Mouse (Mus musculus) liver, embryonic 14.5 days (tissue): ENCODE data around the gene Ppp4c. TPM values are rescaled to one million over a fixed set of nuclear protein-coding genes. Genes with fewer than 3 reads are reported as not detected.

ENCODE experiments used
- ATAC-seq: fragments of 200-750 bp; cut with Nextera tagmentation; 2 replicates; pipeline ENCODE4 v1.8.0; 2017; ENCODE audit warnings: moderate number of reproducible peaks, mild to moderate bottlenecking, moderate library complexity; ENCODE audit not compliant: insufficient read depth
- DNase-seq, 3 experiments: peaks; one replicate each; pipeline ENCODE4 v3.0.0-alpha.2; 2012 to 2013; ENCODE audit warnings: low read depth in 3 of 3, low spot score in 3 of 3
- H3K27ac ChIP-seq: fragments of 300-500 bp; sonication (generic); 2 replicates; pipeline ENCODE4 v1.5.1; 2014; ENCODE audit warnings: moderate library complexity, mild to moderate bottlenecking, control low read depth, inconsistent platforms
- H3K27me3 ChIP-seq: fragments of 300-500 bp; sonication (generic); 2 replicates; pipeline ENCODE4 v1.6.1; 2014; ENCODE audit warnings: mild to moderate bottlenecking, low read length, moderate library complexity; ENCODE audit not compliant: control insufficient read depth, insufficient read depth
- H3K36me3 ChIP-seq: fragments of 300-500 bp; sonication (generic); replicated peaks from 2 replicates; pipeline ENCODE4 v1.6.1; 2014; ENCODE audit warnings: low read depth; ENCODE audit not compliant: control insufficient read depth, insufficient read depth
- H3K4me1 ChIP-seq, 2 experiments: fragments of 200-500 bp in 1 of 2; fragments of 300-500 bp in 1 of 2; sonication (generic) in 1 of 2; replicated peaks; 2 replicates each; pipeline ENCODE4 v1.6.1; 2012 to 2014; ENCODE audit warnings: antibody characterized with exemption in 1 of 2, inconsistent platforms in 1 of 2, low read length in 1 of 2; ENCODE audit not compliant: control insufficient read depth in 2 of 2, insufficient read depth in 2 of 2
- H3K4me2 ChIP-seq: fragments of 300-500 bp; sonication (generic); 2 replicates; pipeline ENCODE4 v1.6.1; 2014; ENCODE audit warnings: low read depth, mild to moderate bottlenecking, control low read depth, moderate library complexity
- H3K4me3 ChIP-seq, 2 experiments: fragments of 200-500 bp in 1 of 2; fragments of 300-500 bp in 1 of 2; sonication (generic) in 1 of 2; 2 replicates each; pipeline ENCODE4 v1.5.1; 2012 to 2014; ENCODE audit warnings: low read depth in 2 of 2, low read length in 2 of 2, mild to moderate bottlenecking in 2 of 2, control low read depth in 1 of 2, inconsistent platforms in 1 of 2, moderate library complexity in 1 of 2; ENCODE audit not compliant: insufficient read depth in 1 of 2
- H3K9ac ChIP-seq: fragments of 300-500 bp; sonication (generic); replicated peaks from 2 replicates; pipeline ENCODE4 v1.6.1; 2014; ENCODE audit warnings: mild to moderate bottlenecking, control low read depth, moderate library complexity
- H3K9me3 ChIP-seq: fragments of 300-500 bp; sonication (generic); 2 replicates; pipeline ENCODE4 v1.6.1; 2016; ENCODE audit warnings: low read length, mixed read lengths; ENCODE audit not compliant: control insufficient read depth
- CTCF ChIP-seq: IDR thresholded peaks from 2 replicates; pipeline ENCODE4 v1.5.1; 2016; ENCODE audit warnings: antibody characterized with exemption, low read depth, control low read depth
- EP300 ChIP-seq: IDR thresholded peaks from 2 replicates; pipeline ENCODE4 v1.6.1; 2016; ENCODE audit warnings: antibody characterized with exemption, low read depth
- WGBS: fragments of 180-500 bp; shearing (Covaris S2); extraction: QIAGEN DNeasy Blood & Tissue Kit; methylation state at CpG from one replicate; pipeline ENCODE4 v1.1.7; 2014; ENCODE audit not compliant: insufficient replicate concordance; 5-methylcytosine and 5-hydroxymethylcytosine counted together
- polyA plus RNA-seq, 2 experiments: library from polyadenylated mRNA; depleted of rRNA in 1 of 2; stranded (reverse) in 1 of 2; unstranded in 1 of 2; fragments of >200 nt; fragmentation: Nextera tagmentation in 1 of 2; extraction: Ambion mirVana in 1 of 2; gene quantifications; 2 replicates each; pipeline versions ENCODE4 v1.2.1 to v1.2.3; 2012 to 2014

Gene Ppp4c
- polyA plus RNA-seq, 2 experiments, result 83.2 to 105 TPM

- ATAC-seq (no peak), DNase-seq (no peak)
- Histone ChIP-seq H3K9ac (no peak overlapping the region), H3K9me3 (no peaks in the 10 kb centered on the region), H3K4me1 (no peaks in the 10 kb centered on the region), H3K4me3 (no peak overlapping the region), H3K36me3 (no peaks in the 10 kb centered on the region), H3K27ac (no peak overlapping the region), H3K27me3 (no peaks in the 10 kb centered on the region), H3K4me2 (no peak overlapping the region)
- WGBS, result 74% methylated on average over 17 of the region's 17 CpGs
- TF ChIP-seq CTCF, result no peak
- TF ChIP-seq EP300, result no peak
Observed at GRCm38 (mm10) chr7:126739551-126739950, 52.7 kb downstream of the Ppp4c start.

DNA sequence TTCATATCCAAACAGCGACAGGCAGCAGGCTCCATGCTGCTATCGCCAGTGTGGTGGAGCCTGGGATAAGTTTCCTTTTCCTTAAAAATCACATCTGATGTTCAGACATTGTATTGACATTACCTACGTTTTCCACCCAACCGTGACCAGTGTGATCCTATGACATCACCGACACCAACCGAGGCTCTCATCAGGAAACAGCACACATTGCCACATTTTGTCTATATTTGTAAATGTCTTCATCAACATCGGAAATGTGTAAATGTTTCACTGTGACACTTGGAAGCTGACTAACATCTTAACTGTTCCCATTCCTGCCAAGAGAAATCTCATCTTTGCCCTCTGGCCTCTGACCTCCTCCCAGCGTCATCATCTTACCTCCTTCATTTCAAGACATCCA lies 56.2 kb downstream of the Ppp4c start:
- H3K27ac ChIP-seq, result no peak overlapping the region
- no peak for TF ChIP-seq CTCF
- no peak for TF ChIP-seq EP300
- no peaks in the 10 kb centered on the region for H3K4me1 ChIP-seq
- H3K4me3 ChIP-seq, result no peak overlapping the region
- DNase-seq (no peak), ATAC-seq (no peak)
- 70% methylated on average over 8 of the region's 8 CpGs for WGBS
- no peaks in the 10 kb centered on the region for H3K36me3 ChIP-seq
- no peak overlapping the region for H3K9ac ChIP-seq
- no peak overlapping the region for H3K4me2 ChIP-seq
- H3K9me3 ChIP-seq, result no peaks in the 10 kb centered on the region
- no peaks in the 10 kb centered on the region for H3K27me3 ChIP-seq

Other genes starting within 250 kb of the Ppp4c start
Only the 30 nearest of the 33 such genes appear.
- gene Eif3c, start 226.1 kb downstream of the Ppp4c start, polyA plus RNA-seq (2012; rRNA removed), result 45.7 and 58.0 TPM in 2 replicates
- 94.4 and 96.2 TPM in 2 replicates for gene Eif3c, start 226.1 kb downstream of the Ppp4c start, polyA plus RNA-seq (2014; fragmentation: Nextera tagmentation; extraction: Ambion mirVana)
- gene Apobr, start 207.6 kb downstream of the Ppp4c start, polyA plus RNA-seq (2012; rRNA removed), result 1.2 and 1.6 TPM in 2 replicates
- 0.69 TPM in 2 replicates for gene Apobr, start 207.6 kb downstream of the Ppp4c start, polyA plus RNA-seq (2014; fragmentation: Nextera tagmentation; extraction: Ambion mirVana)
- gene Cln3, start 206.7 kb downstream of the Ppp4c start, polyA plus RNA-seq (2012; rRNA removed), result 8.4 and 8.8 TPM in 2 replicates
- 7.2 and 9.7 TPM in 2 replicates for gene Cln3, start 206.7 kb downstream of the Ppp4c start, polyA plus RNA-seq (2014; fragmentation: Nextera tagmentation; extraction: Ambion mirVana)
- gene Il27, start 197.6 kb downstream of the Ppp4c start, polyA plus RNA-seq (2012; rRNA removed), result 0.07 TPM in 1 of 2 replicates, not detected in the other
- gene Il27, start 197.6 kb downstream of the Ppp4c start, polyA plus RNA-seq (2014; fragmentation: Nextera tagmentation; extraction: Ambion mirVana), result not detected in 2 replicates
- 1.9 and 2.6 TPM in 2 replicates for gene Nupr1, start 161.6 kb downstream of the Ppp4c start, polyA plus RNA-seq (2012; rRNA removed)
- 1.3 and 3.2 TPM in 2 replicates for gene Nupr1, start 161.6 kb downstream of the Ppp4c start, polyA plus RNA-seq (2014; fragmentation: Nextera tagmentation; extraction: Ambion mirVana)
- gene Sgf29, start 143.2 kb downstream of the Ppp4c start, polyA plus RNA-seq (2012; rRNA removed), result 19.5 and 24.7 TPM in 2 replicates
- 23.6 and 34.4 TPM in 2 replicates for gene Sgf29, start 143.2 kb downstream of the Ppp4c start, polyA plus RNA-seq (2014; fragmentation: Nextera tagmentation; extraction: Ambion mirVana)
- 4.5 and 6.4 TPM in 2 replicates for gene Sult1a1, start 116.1 kb downstream of the Ppp4c start, polyA plus RNA-seq (2012; rRNA removed)
- 13.1 and 15.2 TPM in 2 replicates for gene Sult1a1, start 116.1 kb downstream of the Ppp4c start, polyA plus RNA-seq (2014; fragmentation: Nextera tagmentation; extraction: Ambion mirVana)
- gene Bola2, start 97.1 kb downstream of the Ppp4c start, polyA plus RNA-seq (2012; rRNA removed), result 35.8 and 69.8 TPM in 2 replicates
- gene Bola2, start 97.1 kb downstream of the Ppp4c start, polyA plus RNA-seq (2014; fragmentation: Nextera tagmentation; extraction: Ambion mirVana), result 97.2 and 111 TPM in 2 replicates
- 5.7 and 6.3 TPM in 2 replicates for gene Slx1b, start 96.7 kb downstream of the Ppp4c start, polyA plus RNA-seq (2012; rRNA removed)
- gene Slx1b, start 96.7 kb downstream of the Ppp4c start, polyA plus RNA-seq (2014; fragmentation: Nextera tagmentation; extraction: Ambion mirVana), result 1.8 and 2.0 TPM in 2 replicates
- gene Coro1a, start 84.7 kb downstream of the Ppp4c start, polyA plus RNA-seq (2012; rRNA removed), result 48.0 and 52.5 TPM in 2 replicates
- 65.6 and 81.5 TPM in 2 replicates for gene Coro1a, start 84.7 kb downstream of the Ppp4c start, polyA plus RNA-seq (2014; fragmentation: Nextera tagmentation; extraction: Ambion mirVana)
- 35.9 and 39.8 TPM in 2 replicates for gene Mapk3, start 32.9 kb downstream of the Ppp4c start, polyA plus RNA-seq (2012; rRNA removed)
- 14.4 and 15.5 TPM in 2 replicates for gene Mapk3, start 32.9 kb downstream of the Ppp4c start, polyA plus RNA-seq (2014; fragmentation: Nextera tagmentation; extraction: Ambion mirVana)
- gene Gdpd3, start 26.2 kb downstream of the Ppp4c start, polyA plus RNA-seq (2012; rRNA removed), result 1.3 and 2.0 TPM in 2 replicates
- gene Gdpd3, start 26.2 kb downstream of the Ppp4c start, polyA plus RNA-seq (2014; fragmentation: Nextera tagmentation; extraction: Ambion mirVana), result 0.27 and 0.59 TPM in 2 replicates
- gene Ypel3, start 15.5 kb downstream of the Ppp4c start, polyA plus RNA-seq (2012; rRNA removed), result 69.9 and 74.2 TPM in 2 replicates
- gene Ypel3, start 15.5 kb downstream of the Ppp4c start, polyA plus RNA-seq (2014; fragmentation: Nextera tagmentation; extraction: Ambion mirVana), result 76.0 and 83.3 TPM in 2 replicates
- gene Tbx6, start 11.0 kb downstream of the Ppp4c start, polyA plus RNA-seq (2012; rRNA removed), result 1.3 and 1.5 TPM in 2 replicates
- 0.43 and 0.47 TPM in 2 replicates for gene Tbx6, start 11.0 kb downstream of the Ppp4c start, polyA plus RNA-seq (2014; fragmentation: Nextera tagmentation; extraction: Ambion mirVana)
- 0.19 and 0.24 TPM in 2 replicates for gene Fam57b, start 5.2 kb upstream of the Ppp4c start, polyA plus RNA-seq (2012; rRNA removed)
- gene Fam57b, start 5.2 kb upstream of the Ppp4c start, polyA plus RNA-seq (2014; fragmentation: Nextera tagmentation; extraction: Ambion mirVana), result not detected in 2 replicates
- not detected in 2 replicates for gene 4930451I11Rik, start 39.1 kb upstream of the Ppp4c start, polyA plus RNA-seq (2012; rRNA removed)
- gene 4930451I11Rik, start 39.1 kb upstream of the Ppp4c start, polyA plus RNA-seq (2014; fragmentation: Nextera tagmentation; extraction: Ambion mirVana), result not detected in 2 replicates
- gene Doc2a, start 54.9 kb upstream of the Ppp4c start, polyA plus RNA-seq (2012; rRNA removed), result 0.02 TPM in 1 of 2 replicates, not detected in the other
- gene Doc2a, start 54.9 kb upstream of the Ppp4c start, polyA plus RNA-seq (2014; fragmentation: Nextera tagmentation; extraction: Ambion mirVana), result 0.18 TPM in 1 of 2 replicates, not detected in the other
- gene Hirip3, start 69.5 kb upstream of the Ppp4c start, polyA plus RNA-seq (2012; rRNA removed), result 24.7 and 58.1 TPM in 2 replicates
- 5.2 and 5.6 TPM in 2 replicates for gene Hirip3, start 69.5 kb upstream of the Ppp4c start, polyA plus RNA-seq (2014; fragmentation: Nextera tagmentation; extraction: Ambion mirVana)
- 22.7 and 25.1 TPM in 2 replicates for gene Ino80e, start 69.9 kb upstream of the Ppp4c start, polyA plus RNA-seq (2012; rRNA removed)
- gene Ino80e, start 69.9 kb upstream of the Ppp4c start, polyA plus RNA-seq (2014; fragmentation: Nextera tagmentation; extraction: Ambion mirVana), result 36.6 and 40.6 TPM in 2 replicates
- 16.2 and 16.3 TPM in 2 replicates for gene Taok2, start 92.2 kb upstream of the Ppp4c start, polyA plus RNA-seq (2012; rRNA removed)
- gene Taok2, start 92.2 kb upstream of the Ppp4c start, polyA plus RNA-seq (2014; fragmentation: Nextera tagmentation; extraction: Ambion mirVana), result 6.3 and 7.0 TPM in 2 replicates
- 10.8 and 15.3 TPM in 2 replicates for gene Tmem219, start 130.4 kb upstream of the Ppp4c start, polyA plus RNA-seq (2012; rRNA removed)
- gene Tmem219, start 130.4 kb upstream of the Ppp4c start, polyA plus RNA-seq (2014; fragmentation: Nextera tagmentation; extraction: Ambion mirVana), result 15.7 and 17.1 TPM in 2 replicates
- gene Kctd13, start 136.4 kb upstream of the Ppp4c start, polyA plus RNA-seq (2012; rRNA removed), result 4.0 and 4.3 TPM in 2 replicates
- 3.0 and 4.8 TPM in 2 replicates for gene Kctd13, start 136.4 kb upstream of the Ppp4c start, polyA plus RNA-seq (2014; fragmentation: Nextera tagmentation; extraction: Ambion mirVana)
- gene Asphd1, start 157.1 kb upstream of the Ppp4c start, polyA plus RNA-seq (2012; rRNA removed), result 0.04 TPM in 1 of 2 replicates, not detected in the other
- not detected in 2 replicates for gene Asphd1, start 157.1 kb upstream of the Ppp4c start, polyA plus RNA-seq (2014; fragmentation: Nextera tagmentation; extraction: Ambion mirVana)
- gene Sez6l2, start 158.1 kb upstream of the Ppp4c start, polyA plus RNA-seq (2012; rRNA removed), result 0.19 and 0.40 TPM in 2 replicates
- not detected in 2 replicates for gene Sez6l2, start 158.1 kb upstream of the Ppp4c start, polyA plus RNA-seq (2014; fragmentation: Nextera tagmentation; extraction: Ambion mirVana)
- 36.4 and 45.9 TPM in 2 replicates for gene Cdipt, start 183.4 kb upstream of the Ppp4c start, polyA plus RNA-seq (2012; rRNA removed)
- 32.6 and 34.3 TPM in 2 replicates for gene Cdipt, start 183.4 kb upstream of the Ppp4c start, polyA plus RNA-seq (2014; fragmentation: Nextera tagmentation; extraction: Ambion mirVana)
- gene Cdiptos, start 183.6 kb upstream of the Ppp4c start, polyA plus RNA-seq (2012; rRNA removed), result 0.18 and 0.52 TPM in 2 replicates
- gene Cdiptos, start 183.6 kb upstream of the Ppp4c start, polyA plus RNA-seq (2014; fragmentation: Nextera tagmentation; extraction: Ambion mirVana), result 0.20 and 0.64 TPM in 2 replicates
- gene Mvp, start 222.1 kb upstream of the Ppp4c start, polyA plus RNA-seq (2012; rRNA removed), result 3.8 and 4.5 TPM in 2 replicates
- gene Mvp, start 222.1 kb upstream of the Ppp4c start, polyA plus RNA-seq (2014; fragmentation: Nextera tagmentation; extraction: Ambion mirVana), result 5.5 and 5.6 TPM in 2 replicates
- gene Pagr1b, start 224.0 kb upstream of the Ppp4c start, polyA plus RNA-seq (2012; rRNA removed), result 0.10 and 0.30 TPM in 2 replicates
- not detected in 2 replicates for gene Pagr1b, start 224.0 kb upstream of the Ppp4c start, polyA plus RNA-seq (2014; fragmentation: Nextera tagmentation; extraction: Ambion mirVana)
- gene Pagr1a, start 224.9 kb upstream of the Ppp4c start, polyA plus RNA-seq (2012; rRNA removed), result 8.0 and 15.2 TPM in 2 replicates
- 27.3 and 32.2 TPM in 2 replicates for gene Pagr1a, start 224.9 kb upstream of the Ppp4c start, polyA plus RNA-seq (2014; fragmentation: Nextera tagmentation; extraction: Ambion mirVana)
- gene Gm42742, start 228.6 kb upstream of the Ppp4c start, polyA plus RNA-seq (2012; rRNA removed), result 7.5 and 15.7 TPM in 2 replicates
- gene Gm42742, start 228.6 kb upstream of the Ppp4c start, polyA plus RNA-seq (2014; fragmentation: Nextera tagmentation; extraction: Ambion mirVana), result 1.2 and 8.3 TPM in 2 replicates